Mouse (Mus musculus) thymus, postnatal 4 days (tissue): Measurements from ENCODE around the gene Il12rb2.

Source experiments
- DNase-seq: peaks from one replicate; pipeline ENCODE4 v3.0.0; 2021

The Il12rb2 gene

GRCm38 (mm10) chr6:67292042-67292623 lies 83.9 kb downstream of the Il12rb2 start:
- DNase-seq, result no peak

- DNase-seq, result no peak
Observed at GRCm38 (mm10) chr6:67282897-67283296, 93.1 kb downstream of the Il12rb2 start.

GRCm38 (mm10) chr6:67281614-67282197 lies 94.3 kb downstream of the Il12rb2 start:
- DNase-seq, result no peak

- DNase-seq, result no peak
Observed at GRCm38 (mm10) chr6:67277944-67278343, 98.0 kb downstream of the Il12rb2 start.

- DNase-seq, result no peak
Observed at GRCm38 (mm10) chr6:67269459-67269858, 106.5 kb downstream of the Il12rb2 start.

- no peak for DNase-seq
Observed at GRCm38 (mm10) chr6:67268983-67269382, 107.0 kb downstream of the Il12rb2 start.

GRCm38 (mm10) chr6:67268245-67268612 lies 107.8 kb downstream of the Il12rb2 start:
- no peak for DNase-seq

GRCm38 (mm10) chr6:67267408-67268244 lies 108.4 kb downstream of the Il12rb2 start:
- DNase-seq, result peak; percentile 53

- DNase-seq, result peak; percentile 94
Observed at GRCm38 (mm10) chr6:67266664-67267407, 109.2 kb downstream of the Il12rb2 start.

- no peak for DNase-seq
Observed at GRCm38 (mm10) chr6:67266159-67266657, 109.8 kb downstream of the Il12rb2 start.

GRCm38 (mm10) chr6:67264935-67265334 lies 111.1 kb downstream of the Il12rb2 start:
- peak; percentile 15 for DNase-seq

- no peak for DNase-seq
Observed at GRCm38 (mm10) chr6:67251095-67251494, 124.9 kb downstream of the Il12rb2 start.

GRCm38 (mm10) chr6:67244451-67244850 lies 131.5 kb downstream of the Il12rb2 start:
- no peak for DNase-seq

- DNase-seq, result no peak
Observed at GRCm38 (mm10) chr6:67243765-67244420, 132.1 kb downstream of the Il12rb2 start.
